Mouse (Mus musculus) CH12.LX (cell line): ENCODE measurements around the gene Efcab5. TPM values are rescaled to one million over a fixed set of nuclear protein-coding genes. Genes with fewer than 3 reads are reported as not detected.
"Not testable (repeated sequence)": the region's sequence is repeated elsewhere in the genome, so short reads cannot be mapped to it uniquely, and the experiment has no call there.

Experiments
- DNase-seq: peaks from one replicate; pipeline ENCODE4 v3.0.0-alpha.2; 2013; ENCODE audit errors: extremely low read depth
- H3K27ac ChIP-seq: 2 replicates; pipeline ENCODE4 v1.5.1; 2012; ENCODE audit warnings: low read depth, mild to moderate bottlenecking, control low read depth, moderate library complexity; ENCODE audit not compliant: insufficient read depth
- H3K27me3 ChIP-seq: replicated peaks from 2 replicates; pipeline ENCODE3; 2012; ENCODE audit warnings: inconsistent platforms
- H3K36me3 ChIP-seq, 2 experiments: replicated peaks in 1 of 2; 2 replicates each; pipeline versions ENCODE3 to v1.6.1; 2012; ENCODE audit warnings: inconsistent platforms in 1 of 2, low read length in 1 of 2, mild to moderate bottlenecking in 1 of 2, mixed read lengths in 1 of 2, moderate library complexity in 1 of 2; ENCODE audit not compliant: control insufficient read depth in 1 of 2, insufficient read depth in 1 of 2
- H3K4me1 ChIP-seq, 2 experiments: 2 replicates each; pipeline ENCODE4 v1.6.1; 2012; ENCODE audit warnings: inconsistent platforms in 1 of 2, moderate library complexity in 1 of 2; ENCODE audit not compliant: insufficient read depth in 2 of 2, control insufficient read depth in 1 of 2
- H3K4me2 ChIP-seq: 2 replicates; pipeline ENCODE4 v1.6.1; 2012; ENCODE audit warnings: low read depth, mild to moderate bottlenecking, control low read depth; ENCODE audit not compliant: poor library complexity, insufficient read depth, severe bottlenecking
- H3K4me3 ChIP-seq, 3 experiments: fragments of 150-350 bp in 1 of 3; sonication (generic) in 1 of 3; replicated peaks in 1 of 3; 2 replicates each; pipeline versions ENCODE3 to v1.5.1; 2011 to 2012; ENCODE audit warnings: low read depth in 2 of 3, low read length in 2 of 3, mild to moderate bottlenecking in 2 of 3, moderate library complexity in 2 of 3, control low read depth in 1 of 3, improper control_type of control experiment in 1 of 3, inconsistent platforms in 1 of 3, mixed read lengths in 1 of 3; ENCODE audit not compliant: poor library complexity in 1 of 3
- H3K79me2 ChIP-seq: replicated peaks from 2 replicates; pipeline ENCODE4 v1.6.1; 2012; ENCODE audit warnings: mild to moderate bottlenecking, moderate library complexity; ENCODE audit not compliant: control insufficient read depth, poor library complexity, insufficient read depth, severe bottlenecking; ENCODE audit errors: extremely low read depth
- H3K9ac ChIP-seq: 2 replicates; pipeline ENCODE4 v1.6.1; 2012; ENCODE audit warnings: low read depth, mild to moderate bottlenecking, control low read depth, moderate library complexity; ENCODE audit not compliant: insufficient read depth
- H3K9me3 ChIP-seq: replicated peaks from 2 replicates; pipeline ENCODE3; 2012; ENCODE audit warnings: low read length, inconsistent platforms, mixed read lengths
- CTCF ChIP-seq, 2 experiments: IDR thresholded peaks in 1 of 2; conservative IDR thresholded peaks in 1 of 2; 2 replicates each; pipeline ENCODE4 v1.5.1; 2011 to 2012; ENCODE audit warnings: low read depth in 2 of 2, low read length in 2 of 2, improper control_type of control experiment in 1 of 2, inconsistent platforms in 1 of 2, mild to moderate bottlenecking in 1 of 2, moderate library complexity in 1 of 2
- ELF1 ChIP-seq: IDR thresholded peaks from 2 replicates; pipeline ENCODE4 v1.6.1; 2014; ENCODE audit warnings: low read depth, mild to moderate bottlenecking, inconsistent platforms, low read length, improper control_type of control experiment
- JUND ChIP-seq: conservative IDR thresholded peaks from 2 replicates; pipeline ENCODE4 v1.6.1; 2011; ENCODE audit warnings: low read depth, low read length, improper control_type of control experiment
- MAZ ChIP-seq: IDR thresholded peaks from 2 replicates; pipeline ENCODE4 v1.6.1; 2012; ENCODE audit warnings: low read depth, mild to moderate bottlenecking, inconsistent platforms, low read length, improper control_type of control experiment, moderate library complexity
- MEF2A ChIP-seq: IDR thresholded peaks from 2 replicates; pipeline ENCODE4 v1.6.1; 2014; ENCODE audit warnings: low read depth, mild to moderate bottlenecking, inconsistent platforms, low read length, improper control_type of control experiment, borderline replicate concordance
- NELFE ChIP-seq: IDR thresholded peaks from 2 replicates; pipeline ENCODE4 v1.6.1; 2011; ENCODE audit warnings: low read depth, low read length, improper control_type of control experiment
- NRF1 ChIP-seq: IDR thresholded peaks from 2 replicates; pipeline ENCODE4 v1.6.1; 2014; ENCODE audit warnings: low read depth, mild to moderate bottlenecking, inconsistent platforms, low read length, improper control_type of control experiment, moderate library complexity
- POLR2A ChIP-seq: IDR thresholded peaks from 2 replicates; pipeline ENCODE4 v1.6.1; 2011; ENCODE audit warnings: low read depth, mild to moderate bottlenecking, improper control_type of control experiment, low read length
- RAD21 ChIP-seq: IDR thresholded peaks from 2 replicates; pipeline ENCODE4 v1.6.1; 2011; ENCODE audit warnings: low read depth, mild to moderate bottlenecking, low read length, improper control_type of control experiment, moderate library complexity
- SIN3A ChIP-seq: IDR thresholded peaks from 2 replicates; pipeline ENCODE4 v1.6.1; 2012; ENCODE audit warnings: low read length, improper control_type of control experiment, inconsistent platforms
- SMC3 ChIP-seq: IDR thresholded peaks from 2 replicates; pipeline ENCODE4 v1.6.1; 2011; ENCODE audit warnings: low read depth, low read length, improper control_type of control experiment
- TBP ChIP-seq: conservative IDR thresholded peaks from 2 replicates; pipeline ENCODE4 v1.6.1; 2011; ENCODE audit warnings: low read depth, low read length, improper control_type of control experiment
- TCF12 ChIP-seq: IDR thresholded peaks from 2 replicates; pipeline ENCODE4 v1.6.1; 2014; ENCODE audit warnings: low read depth, mild to moderate bottlenecking, inconsistent platforms, low read length, improper control_type of control experiment
- USF1 ChIP-seq: IDR thresholded peaks from 2 replicates; pipeline ENCODE4 v1.6.1; 2014; ENCODE audit warnings: low read depth, mild to moderate bottlenecking, inconsistent platforms, low read length, improper control_type of control experiment
- dilution Hi-C: fragments of 300-500 bp; cut with MboI; formaldehyde crosslinking; loops from 2 replicates; pipeline ENCODE4 v1.14.3; 2020; ENCODE audit warnings: low sequenced_read_pairs; ENCODE audit not compliant: extremely low pct_unique_long_range_greater_than_20kb, extremely low pct_ligation_motif_present
- in situ Hi-C: fragments of 300-500 bp; cut with MboI; formaldehyde crosslinking; loops from 3 replicates; pipeline ENCODE4 v1.14.3; 2019; ENCODE audit warnings: low sequenced_read_pairs, low pct_ligation_motif_present, low pct_unique_long_range_greater_than_20kb, mixed read lengths
- polyA plus RNA-seq: library from polyadenylated mRNA; unstranded; fragments of >175 nt; gene quantifications from 2 replicates; pipeline ENCODE4 v1.2.1, GENCODE M21; 2012; ENCODE audit warnings: low read depth; ENCODE audit not compliant: insufficient read length
- total RNA-seq, 2 experiments: library from RNA; depleted of rRNA; stranded (reverse); fragments of 300-350 nt in 1 of 2; fragments of >200 nt in 1 of 2; gene quantifications; 2 replicates each; pipeline ENCODE4 v1.2.3; 2012 to 2014

Gene Efcab5
- total and polyA plus RNA-seq, 3 experiments: 0.24 to 0.43 (median 0.38) TPM

- H3K79me2 ChIP-seq: peaks cover 20% of the 10 kb centered on the region
- H3K4me2 ChIP-seq: peak overlapping the region; percentile 72
- peak; percentile 28 for DNase-seq
- peak overlapping the region; percentile 90 for H3K9ac ChIP-seq
- peak overlapping the region; percentile 81 to 89 (median 83) for H3K4me3 ChIP-seq
- H3K27ac ChIP-seq: 0 out of 2 replicates have a peak overlapping the region, but pooled peaks have one; percentile 31
- peaks cover 16% of the 10 kb centered on the region for H3K27me3 ChIP-seq
- H3K4me1 ChIP-seq: peaks cover 0 to 29% of the 10 kb centered on the region in 2 experiments; a peak in 2 of 4 replicates
- in situ Hi-C loops: no loop called here
- dilution Hi-C loops: no loop called here
- TF ChIP-seq TBP: no peak
- no peak for TF ChIP-seq ELF1
- TF ChIP-seq USF1: no peak
- TF ChIP-seq POLR2A: no peak
- TF ChIP-seq NELFE: no peak
- TF ChIP-seq MEF2A: no peak
- TF ChIP-seq NRF1: no peak
- TF ChIP-seq, all 38 proteins: peak for 0
- Histone ChIP-seq H3K36me3 (peaks cover 17 to 31% of the 10 kb centered on the region in 2 experiments), H3K9me3 (no peaks in the 10 kb centered on the region)
Observed at GRCm38 (mm10) chr11:77077792-77078191, 111.0 kb downstream of the Efcab5 start.

- DNase-seq, H3K9me3 ChIP-seq, dilution Hi-C loops, H3K27ac ChIP-seq, in situ Hi-C loops: not testable (repeated sequence)
- Histone ChIP-seq H3K27me3 (peaks cover 14% of the 10 kb centered on the region), H3K4me1 (peaks cover 0 to 30% of the 10 kb centered on the region in 2 experiments; a peak in 2 of 4 replicates), H3K4me2 (peak overlapping the region; percentile 72), H3K9ac (peak overlapping the region; percentile 90), H3K79me2 (peaks cover 22% of the 10 kb centered on the region), H3K4me3 (peak overlapping the region; percentile 81 to 89 (median 83)), H3K36me3 (peaks cover 18 to 35% of the 10 kb centered on the region in 2 experiments)
Observed at GRCm38 (mm10) chr11:77077331-77077730, 111.4 kb downstream of the Efcab5 start.

GRCm38 (mm10) chr11:77070721-77071120, 118.0 kb downstream of the Efcab5 start:
- no peaks in the 10 kb centered on the region for H3K27me3 ChIP-seq
- H3K36me3 ChIP-seq: peaks cover 27 to 81% of the 10 kb centered on the region in 2 experiments
- no peak overlapping the region for H3K9ac ChIP-seq
- peaks cover 47% of the 10 kb centered on the region for H3K79me2 ChIP-seq
- H3K4me3 ChIP-seq: no peak overlapping the region
- H3K4me2 ChIP-seq: no peak overlapping the region
- in situ Hi-C loops: no loop called here
- peak; percentile 44 for TF ChIP-seq SMC3
- no peak for TF ChIP-seq MAZ
- peak; percentile 29 for TF ChIP-seq RAD21
- no peak for TF ChIP-seq SIN3A
- TF ChIP-seq CTCF (conservative IDR thresholded peaks at IDR 0.05 in 1 of 2, IDR thresholded peaks at IDR 0.05 in 1 of 2; ENCODE audit: low read depth in 2 of 2, low read length in 2 of 2): peak in 1 of 2 experiments; percentile 57; a peak in 2 of 4 replicates
- TF ChIP-seq JUND: no peak
- no peak for TF ChIP-seq TCF12
- TF ChIP-seq POLR2A: no peak
- dilution Hi-C loops: no loop called here
- H3K27ac ChIP-seq: no peak overlapping the region
- peaks cover 0 to 17% of the 10 kb centered on the region in 2 experiments; a peak in 1 of 4 replicates for H3K4me1 ChIP-seq
- peak; percentile 27 for DNase-seq
- H3K9me3 ChIP-seq: no peaks in the 10 kb centered on the region
